Comparison of ENCODE assay signal across 30 mouse cellular contexts in the genomic region with DNA sequence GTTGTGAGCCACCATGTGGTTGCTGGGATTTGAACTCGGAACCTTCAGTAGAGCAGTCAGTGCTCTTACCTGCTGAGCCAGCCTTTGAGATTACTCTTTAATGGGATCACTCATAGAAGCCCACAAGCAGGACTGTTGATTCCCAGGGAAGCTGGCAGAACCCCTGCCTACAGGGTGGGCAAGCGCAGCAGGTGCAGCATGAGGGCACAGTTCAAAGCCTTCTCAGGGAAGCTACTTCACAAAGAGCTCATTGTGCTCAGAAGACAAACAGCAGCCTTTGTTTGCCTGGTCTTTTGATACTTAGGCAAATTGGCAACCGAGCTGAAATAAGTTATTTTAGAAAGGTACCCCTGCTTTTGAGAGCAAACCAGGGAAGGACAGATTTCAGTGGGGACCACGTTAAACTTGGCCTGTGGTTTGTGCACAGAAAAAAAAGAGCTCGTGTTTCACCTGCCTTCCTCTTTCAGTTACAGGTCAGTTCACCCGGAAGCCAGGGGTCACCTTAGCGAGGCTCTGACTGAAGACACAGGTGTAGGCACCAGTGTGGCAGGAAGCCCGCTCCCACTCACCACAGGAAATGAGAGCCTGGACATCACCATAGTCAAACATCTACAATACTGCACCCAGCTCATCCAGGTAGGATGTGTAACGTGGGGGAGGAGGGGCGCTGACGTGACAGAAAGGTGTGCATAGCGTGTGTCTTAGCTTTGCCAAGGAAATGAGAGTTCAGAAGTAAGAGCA. TPM values are rescaled to one million over a fixed set of nuclear protein-coding genes. Genes with fewer than 3 reads are reported as not detected.
DNase-seq lines count a peak whose midpoint lies in the region; ATAC-seq and TF ChIP-seq lines count a peak whose summit lies in the region.
"Had no signal": no experiment of that assay in that cellular context is flagged by ENCODE, and none has a peak within 500 bp of the region (broad histone marks: within the 10 kb centered on the region; RNA-seq: fewer than 3 reads in every experiment).

No protein-coding gene starts in this region.

- DNase-seq in embryonic facial prominence, embryonic 14.5 days (ENCODE audit: low spot score) = no peak
- DNase-seq in embryonic facial prominence, embryonic 10.5 days (ENCODE audit: low spot score) = no peak
- DNase-seq in layer of hippocampus, adult 2 months (ENCODE audit: low spot score in 2 of 2) = no peak
- DNase-seq in layer of hippocampus, adult 9-11 months = no peak
- DNase-seq in thymus, postnatal 25 days = peak; percentile 50
- DNase-seq in left cerebral cortex, adult 11 months (ENCODE audit: low spot score) = no peak
- DNase-seq: adrenal gland, postnatal 25 days; cerebellum, adult 11 months; cerebellum, postnatal 25 days; embryo, embryonic 11 days; kidney, adult 9 months; lung, postnatal 4 days; right cerebral cortex, adult 18-20 months had no signal

- no peak overlapping the region for H3K9ac ChIP-seq in embryonic facial prominence, embryonic 14.5 days (ENCODE audit: low read depth, low read length)
- H3K9ac ChIP-seq: heart, embryonic 13.5 days; limb, embryonic 15.5 days; liver, embryonic 15.5 days had no signal

- no peaks in the 10 kb centered on the region for H3K4me1 ChIP-seq in embryonic facial prominence, embryonic 14.5 days (ENCODE audit: control insufficient read depth, insufficient read depth, low read length)
- H3K4me1 ChIP-seq in embryonic facial prominence, embryonic 10.5 days = peaks cover 11% of the 10 kb centered on the region
- H3K4me1 ChIP-seq in small intestine, adult 2 months (ENCODE audit: control insufficient read depth, insufficient read depth, insufficient read length, low read length) = peaks cover 13% of the 10 kb centered on the region; the same call in 1 of the 2 replicates
- H3K4me1 ChIP-seq: limb, embryonic 15.5 days had no signal

- no peak overlapping the region for H3K27ac ChIP-seq in embryonic facial prominence, embryonic 14.5 days (replicated peaks; ENCODE audit: low read depth, low read length)
- no peak overlapping the region for H3K27ac ChIP-seq in embryonic facial prominence, embryonic 10.5 days (replicated peaks)
- H3K27ac ChIP-seq in layer of hippocampus, adult 2 months = peak overlapping the region; percentile 18; the same call in 1 of the 2 replicates
- peak overlapping the region; percentile 48 for H3K27ac ChIP-seq in small intestine, adult 2 months (ENCODE audit: insufficient read depth, low read depth, low read length)
- H3K27ac ChIP-seq: forebrain, embryonic 10.5 days; heart, embryonic 13.5 days; limb, embryonic 15.5 days; liver, embryonic 15.5 days; midbrain, embryonic 10.5 days had no signal

- H3K4me2 ChIP-seq in embryonic facial prominence, embryonic 14.5 days (ENCODE audit: low read depth, low read length) = no peak overlapping the region
- H3K4me2 ChIP-seq: heart, embryonic 13.5 days; limb, embryonic 15.5 days; liver, embryonic 15.5 days had no signal

- 0 out of 2 replicates have a peak, but pooled peaks have one; percentile 27 for ATAC-seq in embryonic facial prominence, embryonic 14.5 days (ENCODE audit: low read depth)
- no peak for ATAC-seq in CD4-positive, CD25-positive, alpha-beta regulatory T cell, adult 4 months

- H3K9me3 ChIP-seq in embryonic facial prominence, embryonic 14.5 days (ENCODE audit: control insufficient read depth, low read length) = no peaks in the 10 kb centered on the region
- no peaks in the 10 kb centered on the region for H3K9me3 ChIP-seq in embryonic facial prominence, embryonic 10.5 days
- H3K9me3 ChIP-seq: forebrain, embryonic 10.5 days; heart, embryonic 13.5 days; limb, embryonic 15.5 days; liver, embryonic 15.5 days; midbrain, embryonic 10.5 days had no signal

- H3K27me3 ChIP-seq in embryonic facial prominence, embryonic 14.5 days (replicated peaks; ENCODE audit: control insufficient read depth, insufficient read depth, low read length) = no peaks in the 10 kb centered on the region
- peaks cover 7% of the 10 kb centered on the region; the same call in 1 of the 2 replicates for H3K27me3 ChIP-seq in embryonic facial prominence, embryonic 10.5 days (replicated peaks; ENCODE audit: low read depth, poor library complexity, severe bottlenecking)
- no peaks in the 10 kb centered on the region for H3K27me3 ChIP-seq in small intestine, adult 2 months (ENCODE audit: control insufficient read depth, insufficient read depth, low read length)
- H3K27me3 ChIP-seq: CH12.LX; heart, embryonic 13.5 days; limb, embryonic 15.5 days; liver, embryonic 15.5 days had no signal

- no peak for TF ChIP-seq CTCF in layer of hippocampus, adult 2 months (conservative IDR thresholded peaks at IDR 0.05)
- no peak for TF ChIP-seq CTCF in small intestine, adult 2 months (IDR thresholded peaks at IDR 0.05; ENCODE audit: extremely low read depth, insufficient read length, insufficient replicate concordance, low read depth, low read length)

- TF ChIP-seq POLR2A in small intestine, adult 2 months (IDR thresholded peaks at IDR 0.05; ENCODE audit: low read depth, low read length) = no peak

- 65% methylated on average over 12 of the region's 12 CpGs for WGBS in embryonic facial prominence, embryonic 14.5 days
- 66% methylated on average over 12 of the region's 12 CpGs for WGBS in embryonic facial prominence, embryonic 10.5 days
- WGBS in small intestine, adult 2 months = 27% methylated on average over 12 of the region's 12 CpGs

- no peaks in the 10 kb centered on the region for H3K36me3 ChIP-seq in embryonic facial prominence, embryonic 14.5 days (ENCODE audit: control insufficient read depth, insufficient read depth, low read length)
- H3K36me3 ChIP-seq in embryonic facial prominence, embryonic 10.5 days (replicated peaks) = no peaks in the 10 kb centered on the region
- H3K36me3 ChIP-seq in small intestine, adult 2 months (ENCODE audit: control insufficient read depth, insufficient read depth, low read length) = no peaks in the 10 kb centered on the region
- H3K36me3 ChIP-seq: forebrain, embryonic 10.5 days; limb, embryonic 15.5 days; liver, embryonic 15.5 days; midbrain, embryonic 10.5 days had no signal

- no peak overlapping the region for H3K4me3 ChIP-seq in embryonic facial prominence, embryonic 14.5 days (ENCODE audit: low read depth, low read length)
- no peak overlapping the region for H3K4me3 ChIP-seq in embryonic facial prominence, embryonic 10.5 days
- H3K4me3 ChIP-seq in layer of hippocampus, adult 2 months = no peak overlapping the region
- no peak overlapping the region for H3K4me3 ChIP-seq in small intestine, adult 2 months (ENCODE audit: low read depth, low read length)
- H3K4me3 ChIP-seq: forebrain, embryonic 10.5 days; heart, embryonic 13.5 days; limb, embryonic 15.5 days; liver, embryonic 15.5 days; midbrain, embryonic 10.5 days had no signal

RNA-seq across cellular contexts. Expression of a gene that starts 31.2 kb away (rescaled TPM):
- polyA plus RNA-seq in embryonic facial prominence, embryonic 14.5 days (2014; fragmentation: Nextera tagmentation; extraction: Ambion mirVana) = not detected in 2 replicates
- 0.17 TPM in 1 of 2 replicates, not detected in the other for polyA plus RNA-seq in embryonic facial prominence, embryonic 10.5 days (2016; fragmentation: Nextera tagmentation; extraction: Ambion mirVana)
- not detected for total RNA-seq in layer of hippocampus, adult 2 months (2021)
- not detected in 2 replicates for polyA plus RNA-seq in small intestine, adult 2 months (2012; rRNA removed)
- polyA plus RNA-seq in CD4-positive, CD25-positive, alpha-beta regulatory T cell, adult 4 months (2017; shearing (Covaris generic)) = under 1 TPM in 1 of 2 experiments, not detected in 1; 0.38 TPM
- total RNA-seq: adrenal gland, postnatal 25 days; CH12.LX; gastrocnemius, adult 18-20 months; hematopoietic stem cell, adult 5-6 weeks; layer of hippocampus, adult 18-20 months; left cerebral cortex, adult 18-20 months; left cerebral cortex, postnatal 36 days; MEL; monocyte, adult 5-6 weeks had no signal
- polyA plus RNA-seq: gonadal fat pad, adult 2 months; heart, embryonic 13.5 days; limb, embryonic 15.5 days; liver, embryonic 15.5 days; midbrain, embryonic 10.5 days; neural tube, embryonic 11.5 days had no signal

RNA-seq across cellular contexts. Expression of a gene that starts 51.9 kb away (rescaled TPM):
- polyA plus RNA-seq in embryonic facial prominence, embryonic 14.5 days (2014; fragmentation: Nextera tagmentation; extraction: Ambion mirVana) = 82.4 and 82.8 TPM in 2 replicates
- polyA plus RNA-seq in embryonic facial prominence, embryonic 10.5 days (2016; fragmentation: Nextera tagmentation; extraction: Ambion mirVana) = 177 and 178 TPM in 2 replicates
- 1 to 10 TPM; 2.3 to 2.9 TPM for total RNA-seq in layer of hippocampus, adult 2 months (2021)
- 0.84 and 2.4 TPM in 2 replicates for polyA plus RNA-seq in small intestine, adult 2 months (2012; rRNA removed)
- polyA plus RNA-seq in CD4-positive, CD25-positive, alpha-beta regulatory T cell, adult 4 months (2017; shearing (Covaris generic)) = 10 to 100 TPM; 26.7 to 30.0 TPM

Comparison
In these comparisons a context has a peak if more than half of its experiments do, and no peak if none do; other contexts are left out.
1. H3K27ac ChIP-seq: peak in layer of hippocampus, adult 2 months (single experiment) and small intestine, adult 2 months (single experiment); none in embryonic facial prominence, embryonic 14.5 days (single experiment) and embryonic facial prominence, embryonic 10.5 days (single experiment).